Mouse (Mus musculus): ENCODE measurements at regions not wholly inside any gene's neighbourhood (a gene's known extent, or its start where the extent isn't known, plus 50 kb on each side); places are given as distances from the start of the nearest gene placed in this dataset.

GRCm38 (mm10) chr17:66252926-66253325 lies 129.6 kb downstream of the Ddx11 start:
- no peak for DNase-seq (ENCODE audit: low read depth, low spot score)

- no peak for DNase-seq (ENCODE audit: low read depth, low spot score)
These were observed 136.4 kb downstream of the Ddx11 start for GRCm38 (mm10) chr17:66259697-66260096.

DNA sequence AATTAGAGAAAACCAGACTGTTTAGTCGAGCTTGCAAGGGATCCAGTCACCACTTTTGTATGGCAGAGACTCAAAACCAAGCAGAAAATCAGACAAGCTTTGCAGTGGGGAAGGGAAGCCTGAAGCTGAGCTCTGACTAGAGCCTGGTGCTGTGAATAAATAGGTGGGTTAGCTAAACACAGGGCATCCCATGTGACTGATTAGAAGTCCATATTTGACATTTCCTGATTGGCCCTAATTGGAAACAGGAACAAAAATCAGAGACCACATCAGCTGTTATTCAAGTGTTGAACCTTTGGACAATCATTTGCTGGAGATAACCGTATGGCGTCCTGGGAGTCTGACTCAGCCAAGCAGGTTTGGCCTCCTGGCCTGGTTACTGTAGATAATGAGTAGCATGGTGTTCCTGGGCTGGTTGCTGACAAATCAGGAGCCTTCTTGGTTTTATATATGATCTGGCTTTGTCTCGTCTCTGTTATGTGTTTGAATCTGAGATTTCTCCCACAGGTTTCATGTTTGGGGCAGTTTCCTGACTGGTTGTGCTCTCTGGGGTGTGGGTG lies 139.4 kb downstream of the Ddx11 start:
- DNase-seq (ENCODE audit: low read depth, low spot score) = no peak

- DNase-seq (ENCODE audit: low read depth, low spot score) = no peak
These were observed 140.1 kb downstream of the Ddx11 start for GRCm38 (mm10) chr17:66263405-66263804.

DNA sequence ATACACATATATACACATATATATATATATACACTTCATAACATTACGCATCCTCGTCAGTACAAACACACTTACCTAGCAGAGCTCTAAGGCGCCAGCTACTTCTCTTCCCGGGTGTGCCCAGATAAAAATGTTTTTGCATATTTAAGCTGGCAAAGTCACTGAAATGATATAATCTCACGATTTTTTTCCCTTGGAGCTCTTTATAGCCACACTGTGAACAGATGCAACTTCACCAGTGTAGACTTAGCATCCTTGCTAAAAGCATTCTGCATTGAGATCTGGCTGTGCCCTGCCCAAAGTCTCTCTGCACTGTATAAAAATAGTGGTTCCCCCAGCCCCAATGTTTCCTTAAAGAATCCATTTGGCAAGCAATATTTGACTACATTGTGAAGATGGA lies 143.5 kb downstream of the Ddx11 start:
- DNase-seq (ENCODE audit: low read depth, low spot score) = no peak

DNA sequence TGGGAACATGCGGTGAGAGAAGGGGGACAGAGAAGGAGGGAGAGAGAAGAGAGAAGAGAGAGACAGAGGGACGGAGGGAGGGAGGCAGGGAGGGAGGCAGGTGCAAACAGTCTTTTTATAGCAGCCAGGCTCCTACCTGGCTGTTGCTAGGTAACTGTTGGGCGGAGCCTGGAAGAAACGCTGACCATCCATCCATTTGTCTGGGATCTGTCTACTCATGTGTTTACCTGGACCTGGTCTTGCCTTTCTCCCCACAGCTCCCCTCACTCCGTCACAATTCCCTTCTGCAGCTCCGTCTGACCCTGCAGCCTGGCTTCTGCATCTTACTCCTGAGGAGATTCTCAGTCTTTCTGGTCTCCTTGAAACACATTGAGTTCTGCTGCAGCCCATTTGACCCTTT lies 144.5 kb downstream of the Ddx11 start:
- no peak for DNase-seq (ENCODE audit: low read depth, low spot score)

GRCm38 (mm10) chr17:66269567-66269966 lies 146.2 kb downstream of the Ddx11 start:
- no peak for DNase-seq (ENCODE audit: low read depth, low spot score)

DNA sequence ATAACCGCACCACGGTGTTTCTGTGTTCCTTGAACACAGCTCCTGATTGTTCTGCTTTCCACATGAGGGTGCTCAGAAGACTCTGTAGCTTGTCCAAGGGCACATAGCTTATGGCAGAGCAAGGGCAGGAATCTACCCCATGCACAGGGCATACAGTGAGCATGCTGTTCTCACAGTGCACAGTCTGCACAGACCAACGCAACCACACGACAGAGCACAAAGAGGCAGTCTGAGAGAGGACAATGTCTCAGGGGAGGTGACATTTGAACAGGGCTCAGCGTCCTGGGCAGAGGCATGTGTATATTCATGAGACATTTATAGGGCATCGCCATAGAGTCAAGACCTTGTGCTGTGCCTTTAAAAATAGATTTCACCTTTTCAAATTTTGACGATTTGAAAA lies 148.6 kb downstream of the Ddx11 start:
- DNase-seq (ENCODE audit: low read depth, low spot score) = no peak

DNA sequence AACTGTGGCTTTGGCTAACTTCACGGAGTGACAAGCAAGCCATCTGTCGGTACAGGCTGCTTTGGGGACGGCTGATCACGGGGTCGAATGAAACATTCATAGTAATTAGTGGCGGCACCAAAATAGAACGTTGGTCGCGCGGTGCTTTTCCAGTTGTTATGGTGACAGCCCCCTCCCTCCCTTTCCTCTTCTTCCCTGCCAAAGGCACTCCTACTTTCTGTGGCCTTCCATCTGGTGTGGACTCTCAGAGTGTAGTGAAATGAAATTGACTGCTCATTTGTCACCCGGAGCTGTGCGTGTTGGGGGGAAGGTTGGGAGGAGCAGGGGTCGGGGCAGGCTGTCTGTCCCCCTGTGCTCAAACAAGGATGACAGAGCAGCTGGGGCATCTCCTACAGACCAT lies 153.5 kb downstream of the Ddx11 start:
- DNase-seq (ENCODE audit: low read depth, low spot score) = no peak

DNA sequence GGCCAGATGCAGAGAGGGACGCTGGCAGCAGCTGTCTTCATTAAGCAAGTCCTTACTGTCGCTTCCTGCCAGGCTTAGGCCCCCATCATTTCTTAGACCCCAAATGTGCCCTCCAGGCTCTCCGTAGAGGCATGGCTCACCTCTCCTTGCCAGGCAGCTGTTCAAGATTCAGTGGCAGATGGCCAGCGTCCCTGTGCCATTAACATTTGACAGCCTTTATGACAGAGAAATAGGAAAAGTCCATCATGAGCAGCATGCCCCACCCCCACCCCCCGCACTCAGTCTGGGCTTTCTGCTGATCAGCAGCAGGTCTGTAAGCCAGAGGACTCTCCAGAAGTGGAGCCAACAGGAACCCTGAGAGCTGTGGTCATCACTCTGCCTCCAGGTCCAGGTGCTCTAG lies 154.7 kb downstream of the Ddx11 start:
- no peak for DNase-seq (ENCODE audit: low read depth, low spot score)

DNA sequence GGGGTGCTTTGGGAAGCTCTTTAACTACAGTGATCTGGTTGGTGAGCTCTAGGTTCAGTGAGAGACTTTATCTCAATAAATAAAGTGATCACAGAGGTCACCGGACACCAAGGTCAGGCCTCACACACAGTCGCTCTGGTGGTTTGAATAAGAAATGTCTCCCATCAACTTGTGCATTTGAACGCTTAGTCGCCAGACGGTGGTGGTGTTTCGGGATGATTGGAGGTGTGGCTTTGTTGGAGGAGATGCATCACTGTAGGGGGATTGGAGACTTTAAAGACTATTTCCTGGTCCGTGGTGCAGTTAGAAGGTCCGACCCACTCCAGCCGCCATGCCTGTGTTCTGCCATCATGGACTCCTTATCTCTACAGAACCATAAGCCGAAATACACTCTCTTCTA lies 162.0 kb downstream of the Ddx11 start:
- DNase-seq (ENCODE audit: low read depth, low spot score) = no peak

Data from 3T3-L1 (cell line).